Mouse (Mus musculus) B cell, adult (primary cell): ENCODE results near the gene Ces1c. TPM values are rescaled to one million over a fixed set of nuclear protein-coding genes. Genes with fewer than 3 reads are reported as not detected.

Experiments used
- total RNA-seq: library from RNA; stranded (reverse); gene quantifications from 4 replicates; pipeline ENCODE4 v1.2.4, GENCODE M21; 2023; ENCODE audit not compliant: inconsistent age

Gene Ces1c
- not detected in 4 replicates for total RNA-seq

GRCm38 (mm10) chr8:93131233-93131980 is at the start of gene Ces1c:
Gene Ces1c (minus strand): TSS chr8:93131283.

GRCm38 (mm10) chr8:93079887-93080286 is 51.2 kb downstream of the Ces1c start, which contains the start of gene Ces1b:
Gene Ces1b (minus strand): TSS chr8:93080017.

Other genes with a start within 250 kb of the Ces1c start
- 0.93 to 1.8 TPM (median 1.1 TPM) in 4 replicates for gene Capns2, start 229.9 kb downstream of the Ces1c start, total RNA-seq
- gene Slc6a2, start 171.2 kb downstream of the Ces1c start, total RNA-seq = 0.10 TPM in 1 of 4 replicates, not detected in the others
- gene Ces1a, start 83.1 kb downstream of the Ces1c start, total RNA-seq = not detected in 4 replicates
- gene Ces1b, start 51.3 kb downstream of the Ces1c start, total RNA-seq = not detected in 4 replicates
- gene Ces1d, start 66.6 kb upstream of the Ces1c start, total RNA-seq = not detected in 4 replicates
- not detected in 4 replicates for gene Ces1e, start 98.3 kb upstream of the Ces1c start, total RNA-seq
- gene Ces1f, start 148.5 kb upstream of the Ces1c start, total RNA-seq = not detected in 4 replicates
- gene Ces1g, start 206.0 kb upstream of the Ces1c start, total RNA-seq = not detected in 4 replicates
- not detected in 4 replicates for gene Ces1h, start 248.4 kb upstream of the Ces1c start, total RNA-seq